In the genomic region with DNA sequence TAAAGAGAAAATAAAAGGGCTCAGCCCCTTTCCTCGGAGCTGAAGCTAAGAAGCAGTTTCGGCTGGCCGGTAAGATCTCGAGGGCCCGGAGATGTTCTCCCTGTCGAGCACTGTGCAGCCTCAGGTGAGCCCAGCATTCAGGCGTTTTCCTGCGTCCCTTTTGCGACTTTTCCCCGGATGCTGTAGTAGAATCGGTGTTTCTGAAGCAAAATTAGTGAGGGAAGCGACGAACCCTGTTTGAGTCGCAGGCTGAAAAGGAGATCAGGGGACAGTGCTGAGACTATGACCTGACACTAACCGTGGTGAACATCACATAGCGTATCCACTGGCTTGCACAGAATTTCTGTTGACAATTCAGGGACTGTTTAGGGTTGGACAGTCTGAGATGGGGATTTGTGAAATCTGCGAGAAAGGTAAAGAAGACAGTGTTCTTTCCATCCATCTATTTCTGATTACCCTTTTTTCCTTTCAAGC, we compare ENCODE assay signal across 8 mouse cellular contexts. TPM values are rescaled to one million over a fixed set of nuclear protein-coding genes. Genes with fewer than 3 reads are reported as not detected.
DNase-seq lines count a peak whose midpoint lies in the region; ATAC-seq lines count a peak whose summit lies in the region.

No protein-coding gene starts in this region.

- peak; percentile 1; the same call in 1 of the 2 replicates for ATAC-seq in heart, embryonic 14.5 days (ENCODE audit: insufficient number of reproducible peaks, insufficient read depth, low FRiP score, low read depth)
- ATAC-seq in activated CD4-positive, CD25-positive, alpha-beta regulatory T cell, adult 4 months: peak; percentile 7
- peak; percentile 36 for ATAC-seq in hindbrain, embryonic 12.5 days (ENCODE audit: low FRiP score)
- ATAC-seq in midbrain, embryonic 11.5 days (ENCODE audit: low FRiP score): peak; percentile 18

- peak overlapping the region; percentile 81 to 100 for H3K27ac ChIP-seq in heart, embryonic 14.5 days (replicated peaks in 1 of 2; ENCODE audit: control insufficient read depth in 1 of 2, insufficient read depth in 1 of 2, low read depth in 2 of 2, low read length in 2 of 2)
- H3K27ac ChIP-seq in hindbrain, embryonic 12.5 days: peak overlapping the region; percentile 99
- peak overlapping the region; percentile 96 for H3K27ac ChIP-seq in midbrain, embryonic 11.5 days (ENCODE audit: low read depth, low read length)

- peak overlapping the region; percentile 88 for H3K4me2 ChIP-seq in heart, embryonic 14.5 days (ENCODE audit: low read length)
- peak overlapping the region; percentile 79 for H3K4me2 ChIP-seq in hindbrain, embryonic 12.5 days (replicated peaks)
- peak overlapping the region; percentile 73 for H3K4me2 ChIP-seq in midbrain, embryonic 11.5 days

- no peaks in the 10 kb centered on the region for H3K27me3 ChIP-seq in heart, embryonic 14.5 days (ENCODE audit: control insufficient read depth, insufficient read depth, low read length)
- no peaks in the 10 kb centered on the region for H3K27me3 ChIP-seq in hindbrain, embryonic 12.5 days
- no peaks in the 10 kb centered on the region for H3K27me3 ChIP-seq in midbrain, embryonic 11.5 days (ENCODE audit: control insufficient read depth, insufficient read depth, low read length)

- H3K4me1 ChIP-seq in heart, embryonic 14.5 days (ENCODE audit: control insufficient read depth in 2 of 2, insufficient read depth in 2 of 2, low read length in 2 of 2): peaks cover 2 to 20% of the 10 kb centered on the region in 2 experiments; a peak in 3 of 4 replicates
- peaks cover 29% of the 10 kb centered on the region for H3K4me1 ChIP-seq in hindbrain, embryonic 12.5 days
- H3K4me1 ChIP-seq in midbrain, embryonic 11.5 days (ENCODE audit: control insufficient read depth, insufficient read depth, low read length): peaks cover 15% of the 10 kb centered on the region

- H3K36me3 ChIP-seq in heart, embryonic 14.5 days (ENCODE audit: control insufficient read depth, insufficient read depth, low read length): peaks cover 9% of the 10 kb centered on the region; the same call in 1 of the 2 replicates
- peaks cover 6% of the 10 kb centered on the region for H3K36me3 ChIP-seq in hindbrain, embryonic 12.5 days
- H3K36me3 ChIP-seq in midbrain, embryonic 11.5 days (ENCODE audit: control insufficient read depth, insufficient read depth, low read length): no peaks in the 10 kb centered on the region; the same call in 1 of the 2 replicates

- peak overlapping the region; percentile 90 for H3K9ac ChIP-seq in heart, embryonic 14.5 days (ENCODE audit: low read length)
- peak overlapping the region; percentile 77 for H3K9ac ChIP-seq in hindbrain, embryonic 12.5 days
- H3K9ac ChIP-seq in midbrain, embryonic 11.5 days (ENCODE audit: low read length): peak overlapping the region; percentile 63

- no peaks in the 10 kb centered on the region for H3K9me3 ChIP-seq in heart, embryonic 14.5 days (ENCODE audit: control insufficient read depth, low read length)
- no peaks in the 10 kb centered on the region for H3K9me3 ChIP-seq in hindbrain, embryonic 12.5 days (replicated peaks)
- no peaks in the 10 kb centered on the region for H3K9me3 ChIP-seq in midbrain, embryonic 11.5 days (ENCODE audit: control insufficient read depth, low read length)

- H3K4me3 ChIP-seq in heart, embryonic 14.5 days (ENCODE audit: control insufficient read depth in 1 of 2, insufficient read depth in 1 of 2, low read depth in 1 of 2, low read length in 2 of 2): peak overlapping the region; percentile 91 to 96
- peak overlapping the region; percentile 79 for H3K4me3 ChIP-seq in hindbrain, embryonic 12.5 days
- peak overlapping the region; percentile 55 for H3K4me3 ChIP-seq in midbrain, embryonic 11.5 days (ENCODE audit: low read depth, low read length)

- DNase-seq in heart, adult 11 months: no peak
- DNase-seq in midbrain, embryonic 11.5 days (ENCODE audit: low spot score, missing footprints): no peak
- no peak for DNase-seq in testis, postnatal 14 days (ENCODE audit: low spot score)
- no peak for DNase-seq in spleen, postnatal 14 days (ENCODE audit: low spot score in 2 of 2)
- DNase-seq in spleen, adult 12 weeks (ENCODE audit: low spot score): no peak

- under 1% methylated on average over 17 of the region's 17 CpGs for WGBS in heart, embryonic 14.5 days
- WGBS in hindbrain, embryonic 12.5 days: under 1% methylated on average over 17 of the region's 17 CpGs
- under 1% methylated on average over 17 of the region's 17 CpGs for WGBS in midbrain, embryonic 11.5 days

RNA-seq across cellular contexts. Expression of gene Yme1l1, which starts 0.5 kb away (rescaled TPM):
- 50.6 and 58.3 TPM in 2 replicates for polyA plus RNA-seq in heart, embryonic 14.5 days (2014; fragmentation: Nextera tagmentation; extraction: Ambion mirVana)
- polyA plus RNA-seq in activated CD4-positive, CD25-positive, alpha-beta regulatory T cell, adult 4 months (2017; shearing (Covaris generic)): 100 to 1,000 TPM; 115 to 119 TPM
- 82.3 and 90.5 TPM in 2 replicates for polyA plus RNA-seq in hindbrain, embryonic 12.5 days (2016; fragmentation: Nextera tagmentation; extraction: Ambion mirVana)
- 87.5 and 98.9 TPM in 2 replicates for polyA plus RNA-seq in midbrain, embryonic 11.5 days (2014; fragmentation: Nextera tagmentation; extraction: Ambion mirVana)

RNA-seq across cellular contexts. Expression of gene Mastl, which starts 0.8 kb away (rescaled TPM):
- 8.6 and 11.2 TPM in 2 replicates for polyA plus RNA-seq in heart, embryonic 14.5 days (2014; fragmentation: Nextera tagmentation; extraction: Ambion mirVana)
- polyA plus RNA-seq in activated CD4-positive, CD25-positive, alpha-beta regulatory T cell, adult 4 months (2017; shearing (Covaris generic)): 1 to 10 TPM; 3.5 to 5.5 TPM
- polyA plus RNA-seq in hindbrain, embryonic 12.5 days (2016; fragmentation: Nextera tagmentation; extraction: Ambion mirVana): 8.1 and 8.3 TPM in 2 replicates
- 11.7 and 14.3 TPM in 2 replicates for polyA plus RNA-seq in midbrain, embryonic 11.5 days (2014; fragmentation: Nextera tagmentation; extraction: Ambion mirVana)

RNA-seq across cellular contexts. Expression of gene 4931423N10Rik, which starts 50.6 kb away (rescaled TPM):
- polyA plus RNA-seq in heart, embryonic 14.5 days (2014; fragmentation: Nextera tagmentation; extraction: Ambion mirVana): not detected in 2 replicates
- polyA plus RNA-seq in activated CD4-positive, CD25-positive, alpha-beta regulatory T cell, adult 4 months (2017; shearing (Covaris generic)): under 1 TPM in 1 of 2 experiments, not detected in 1; 0.36 TPM
- not detected in 2 replicates for polyA plus RNA-seq in hindbrain, embryonic 12.5 days (2016; fragmentation: Nextera tagmentation; extraction: Ambion mirVana)
- polyA plus RNA-seq in midbrain, embryonic 11.5 days (2014; fragmentation: Nextera tagmentation; extraction: Ambion mirVana): not detected in 2 replicates
